Mouse (Mus musculus): ENCODE measurements around the gene Snf8. TPM values are rescaled to one million over a fixed set of nuclear protein-coding genes. Genes with fewer than 3 reads are reported as not detected.

Gene Snf8
- total and polyA plus RNA-seq, 3 experiments = 70.8 to 199 (median 113) TPM

GRCm38 (mm10) chr11:96058309-96058708 lies 23.6 kb downstream of the Snf8 start (continued):
- TF ChIP-seq GABPA (IDR thresholded peaks at IDR 0.05; ENCODE audit: insufficient replicate concordance, low read depth, low read length) (no peak), TCF12 (IDR thresholded peaks at IDR 0.05; ENCODE audit: low read depth, low read length) (peak; percentile 67), USF1 (IDR thresholded peaks at IDR 0.05; ENCODE audit: low read depth, low read length) (no peak), POLR2AphosphoS2 (IDR thresholded peaks at IDR 0.05; ENCODE audit: low read depth, low read length) (no peak), JUND (conservative IDR thresholded peaks at IDR 0.05; ENCODE audit: low read depth, low read length) (peak; percentile 89), TBP (conservative IDR thresholded peaks at IDR 0.05; ENCODE audit: low read depth, low read length) (0 out of 2 replicates have a peak, but pooled peaks have one; percentile 29)

DNA sequence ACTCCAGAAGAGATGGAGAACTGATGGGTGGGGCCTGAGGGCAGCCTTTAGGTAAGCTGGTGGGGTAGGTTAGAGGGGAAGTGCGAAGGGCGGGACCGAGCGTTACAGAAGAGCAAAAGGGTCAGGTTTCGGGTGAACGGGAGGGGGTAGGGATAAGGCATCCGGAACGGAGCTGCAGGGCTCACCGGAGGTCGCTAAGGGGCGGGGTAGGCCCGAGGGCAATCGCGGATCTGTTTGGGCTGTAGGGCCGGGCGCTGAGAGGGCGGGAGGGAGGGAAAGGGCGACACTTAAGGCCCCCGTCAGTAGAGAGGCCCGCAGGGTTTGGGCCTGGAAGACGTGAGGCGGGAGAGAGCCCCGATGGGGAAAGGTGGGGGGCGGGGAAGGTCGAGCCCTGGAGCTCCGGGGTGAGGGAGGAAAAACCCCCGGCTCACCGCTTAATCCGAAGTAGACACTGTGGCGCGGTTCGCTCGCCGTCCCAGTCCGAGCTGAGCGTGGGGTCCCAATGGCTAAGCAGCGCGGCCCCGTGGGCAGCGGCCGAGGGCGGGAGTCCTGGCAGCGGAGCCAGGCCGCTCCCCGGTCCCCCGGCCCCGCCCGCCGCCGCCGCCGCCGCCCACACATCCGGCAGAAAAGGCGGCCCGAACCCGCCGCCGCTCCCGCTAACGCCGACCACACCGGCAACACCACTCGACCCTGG lies 30.0 kb downstream of the Snf8 start:
- Histone ChIP-seq H3K4me3 (replicated peaks in 1 of 3; ENCODE audit: low read depth in 2 of 3, low read length in 2 of 3, poor library complexity in 1 of 3) (peak overlapping the region; percentile 81 to 89 (median 89)), H3K36me3 (replicated peaks in 1 of 2; ENCODE audit: control insufficient read depth in 1 of 2, insufficient read depth in 1 of 2, low read length in 1 of 2) (peaks cover 16 to 50% of the 10 kb centered on the region in 2 experiments), H3K9ac (ENCODE audit: insufficient read depth, low read depth) (peak overlapping the region; percentile 97), H3K27ac (ENCODE audit: insufficient read depth, low read depth) (peak overlapping the region; percentile 68), H3K9me3 (replicated peaks; ENCODE audit: low read length) (no peaks in the 10 kb centered on the region), H3K79me2 (replicated peaks; ENCODE audit: control insufficient read depth, extremely low read depth, insufficient read depth, poor library complexity, severe bottlenecking) (peaks cover 50% of the 10 kb centered on the region), H3K4me1 (ENCODE audit: control insufficient read depth in 1 of 2, insufficient read depth in 2 of 2) (peaks cover 7 to 51% of the 10 kb centered on the region in 2 experiments), H3K4me2 (ENCODE audit: insufficient read depth, low read depth, poor library complexity, severe bottlenecking) (peak overlapping the region; percentile 98), H3K27me3 (replicated peaks) (no peaks in the 10 kb centered on the region)
- in situ Hi-C loops (cut with MboI; ENCODE audit: low pct_ligation_motif_present, low pct_unique_long_range_greater_than_20kb, low sequenced_read_pairs) (no loop called here), dilution Hi-C loops (cut with MboI; ENCODE audit: extremely low pct_ligation_motif_present, extremely low pct_unique_long_range_greater_than_20kb, low sequenced_read_pairs) (no loop called here)
- DNase-seq (ENCODE audit: extremely low read depth) = peak; percentile 87
- TF ChIP-seq IRF4 (IDR thresholded peaks at IDR 0.05; ENCODE audit: low read depth, low read length) (peak; percentile 52), GABPA (IDR thresholded peaks at IDR 0.05; ENCODE audit: insufficient replicate concordance, low read depth, low read length) (no peak), MEF2A (IDR thresholded peaks at IDR 0.05; ENCODE audit: borderline replicate concordance, low read depth, low read length) (peak; percentile 57), MXI1 (IDR thresholded peaks at IDR 0.05; ENCODE audit: low read depth, low read length) (peak; percentile 66), SIN3A (IDR thresholded peaks at IDR 0.05; ENCODE audit: low read length) (peak; percentile 83), CHD2 (IDR thresholded peaks at IDR 0.05; ENCODE audit: low read length) (peak; percentile 58), TCF12 (IDR thresholded peaks at IDR 0.05; ENCODE audit: low read depth, low read length) (peak; percentile 44), NELFE (IDR thresholded peaks at IDR 0.05; ENCODE audit: low read depth, low read length) (peak; percentile 54; the same call in 1 of the 2 replicates), RCOR1 (conservative IDR thresholded peaks at IDR 0.05; ENCODE audit: low read depth, low read length) (no peak), MAZ (IDR thresholded peaks at IDR 0.05; ENCODE audit: low read depth, low read length) (peak; percentile 50; the same call in 1 of the 2 replicates), ETS1 (conservative IDR thresholded peaks at IDR 0.05; ENCODE audit: low read depth, low read length) (0 out of 2 replicates have a peak, but pooled peaks have one; percentile 9)
